Mouse (Mus musculus): ENCODE measurements around the gene Asb5.

Asb5 gene

DNA sequence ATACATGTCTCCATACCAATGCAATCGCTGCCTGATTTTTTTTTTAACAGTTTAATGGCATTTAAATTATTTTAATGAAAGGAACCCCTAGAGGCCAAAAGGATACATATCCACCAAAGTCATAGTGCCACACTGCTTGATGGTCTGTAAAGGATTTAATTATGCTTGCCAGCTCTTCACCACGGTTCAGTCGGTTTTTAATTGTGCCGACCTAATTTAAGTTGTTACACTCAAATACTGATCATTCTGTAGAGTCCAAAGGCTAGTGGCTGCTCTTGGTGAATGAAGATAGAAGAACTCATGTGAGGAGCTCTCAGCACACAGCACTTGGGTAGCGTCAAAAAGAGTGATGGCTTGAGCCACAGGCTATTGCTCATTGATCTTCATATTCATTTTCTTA, 5.8 kb downstream of the Asb5 start:
- no peak for ATAC-seq (ENCODE audit: insufficient number of reproducible peaks, low FRiP score, low TSS enrichment)

DNA sequence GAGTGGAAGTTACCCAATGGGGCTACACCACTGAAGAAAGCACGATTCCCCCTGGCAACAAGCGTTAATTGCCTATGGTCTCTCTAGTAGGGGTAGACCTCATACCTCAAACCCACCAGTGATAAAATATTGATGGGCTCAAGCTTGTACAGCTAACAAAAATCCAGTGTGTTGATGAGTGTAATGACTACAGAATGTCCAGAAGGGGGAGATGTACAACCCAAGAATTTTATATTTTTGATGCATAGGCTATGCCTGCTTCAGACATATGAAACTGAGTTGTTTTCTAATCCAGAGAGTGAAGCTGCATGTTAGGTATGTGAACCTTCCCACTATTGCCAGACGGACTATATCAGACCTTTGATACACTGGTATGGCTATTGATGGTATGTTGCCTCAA, 7.9 kb downstream of the Asb5 start:
- 0 out of 2 replicates have a peak, but pooled peaks have one; percentile 26 for ATAC-seq (ENCODE audit: insufficient number of reproducible peaks, low FRiP score, low TSS enrichment)

DNA sequence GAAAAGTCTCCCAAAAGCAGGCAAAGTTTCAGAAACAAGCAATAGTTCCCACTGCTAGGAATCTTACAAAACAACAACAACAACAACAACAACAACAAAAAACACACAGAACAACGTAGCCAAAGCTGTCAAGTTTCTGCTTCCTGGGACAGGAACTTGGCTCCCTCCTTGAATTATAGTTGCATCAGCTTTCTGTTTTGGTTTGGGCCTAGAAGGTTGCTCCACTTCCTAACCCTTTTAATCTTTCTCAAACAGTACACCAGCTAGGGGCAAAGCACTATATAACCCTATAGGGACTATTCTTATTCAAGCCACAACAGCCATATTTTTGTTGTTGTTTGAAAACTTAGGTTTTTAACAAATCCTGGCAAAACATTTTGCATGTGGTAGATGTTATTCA, 12.0 kb downstream of the Asb5 start:
- no peak for ATAC-seq (ENCODE audit: insufficient number of reproducible peaks, low FRiP score, low TSS enrichment)

- peak; percentile 79 for ATAC-seq (ENCODE audit: insufficient number of reproducible peaks, low FRiP score, low TSS enrichment)
Observed at GRCm38 (mm10) chr8:54548383-54548782, 19.0 kb downstream of the Asb5 start.

DNA sequence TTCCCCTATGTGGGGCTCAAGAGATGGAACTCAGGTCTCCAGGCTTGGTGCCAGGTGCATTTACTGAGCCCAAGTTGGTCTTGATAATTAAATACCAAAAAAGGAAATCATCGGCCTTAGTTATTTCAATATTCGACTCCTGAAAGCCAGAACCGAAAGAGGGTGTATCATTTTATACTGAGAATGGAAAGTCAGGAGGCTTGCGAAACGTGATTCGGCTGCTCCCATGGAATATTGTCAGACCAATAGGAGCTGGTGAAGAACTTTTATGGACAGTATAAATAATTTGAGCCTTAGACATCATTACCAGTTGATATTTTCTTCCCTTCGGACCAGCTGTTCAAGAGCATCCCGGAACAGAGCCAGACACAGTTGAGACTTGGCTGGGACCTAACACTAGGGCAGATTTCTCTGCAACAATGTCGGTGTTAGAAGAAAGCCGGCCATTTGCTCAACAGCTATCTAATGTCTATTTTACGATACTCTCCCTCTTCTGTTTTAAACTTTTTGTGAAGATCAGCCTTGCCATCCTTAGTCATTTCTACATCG, 20.7 kb downstream of the Asb5 start:
- ATAC-seq (ENCODE audit: insufficient number of reproducible peaks, low FRiP score, low TSS enrichment): no peak

DNA sequence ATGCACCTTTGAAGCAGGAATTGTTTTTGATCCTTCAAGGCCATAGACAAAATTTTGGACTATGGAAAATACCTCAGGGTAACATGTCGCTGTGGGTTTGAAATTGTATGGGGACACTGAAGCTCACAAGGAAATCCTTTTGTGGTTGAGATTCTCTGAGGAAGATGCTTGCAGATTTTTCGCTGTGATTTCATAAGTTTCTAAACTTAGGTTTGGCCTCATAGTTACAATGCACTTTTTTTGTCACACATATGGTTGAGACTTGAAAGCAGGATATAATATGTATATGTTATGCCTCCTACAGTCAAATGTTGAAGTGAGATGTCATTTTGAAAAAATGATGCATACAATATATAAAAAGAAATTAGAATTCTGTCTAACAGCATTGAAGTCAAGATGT, 25.5 kb downstream of the Asb5 start:
- no peak for ATAC-seq (ENCODE audit: insufficient number of reproducible peaks, low FRiP score, low TSS enrichment)

DNA sequence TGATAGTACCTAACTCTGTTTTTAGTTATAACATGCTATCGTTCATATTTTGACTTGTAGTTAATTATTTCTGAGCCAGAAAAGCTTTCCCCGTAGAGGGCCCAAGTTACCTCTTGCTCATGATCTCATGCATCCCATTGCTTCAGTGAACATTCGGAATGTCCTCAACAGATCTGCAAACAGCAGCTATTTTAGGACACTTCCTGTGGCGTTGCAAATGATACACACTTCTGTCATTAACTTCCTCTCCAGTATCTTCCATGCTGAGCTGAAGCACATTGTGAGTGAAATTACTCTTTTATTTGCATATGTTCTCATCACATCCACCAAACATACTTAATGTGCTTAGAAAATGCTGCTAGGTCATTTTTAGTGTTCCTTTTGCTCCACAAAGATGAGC, 32.8 kb downstream of the Asb5 start:
- ATAC-seq (ENCODE audit: insufficient number of reproducible peaks, low FRiP score, low TSS enrichment): peak; percentile 71

- no peak for ATAC-seq (ENCODE audit: insufficient number of reproducible peaks, low FRiP score, low TSS enrichment)
Observed at GRCm38 (mm10) chr8:54565181-54565580, 35.8 kb downstream of the Asb5 start.

DNA sequence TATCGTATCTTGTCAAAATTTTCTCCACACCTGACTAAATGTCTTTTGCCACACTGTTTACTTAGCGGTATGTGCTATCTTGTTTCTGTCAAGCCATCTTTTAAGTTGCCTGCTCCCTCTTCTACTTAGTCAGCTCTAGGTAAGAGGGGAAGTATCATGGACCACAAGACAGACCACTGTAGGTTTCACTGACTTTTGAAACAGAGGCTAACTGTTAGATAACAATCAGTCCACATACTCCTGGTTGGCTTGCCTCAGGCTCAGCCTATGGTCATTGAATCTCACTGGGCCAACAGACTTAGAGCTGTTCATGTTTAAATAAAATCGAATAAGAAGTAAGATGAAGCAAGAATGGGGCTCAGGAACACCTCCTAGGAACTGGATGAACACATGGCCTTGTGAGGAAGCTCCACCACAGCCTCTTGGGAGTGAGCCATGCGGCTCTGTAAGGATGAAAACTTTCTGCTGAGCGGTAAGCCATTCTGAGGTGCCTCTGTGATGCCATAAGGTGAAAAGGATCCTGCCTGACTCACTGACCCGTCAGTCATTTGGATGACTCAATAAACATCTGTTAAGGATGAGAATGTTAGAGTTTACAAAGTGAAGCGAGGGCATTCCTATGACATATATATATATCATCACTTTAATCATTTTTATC, 36.4 kb downstream of the Asb5 start:
- no peak for ATAC-seq (ENCODE audit: insufficient number of reproducible peaks, low FRiP score, low TSS enrichment)

GRCm38 (mm10) chr8:54567168-54567567, 37.8 kb downstream of the Asb5 start:
- ATAC-seq (ENCODE audit: insufficient number of reproducible peaks, low FRiP score, low TSS enrichment): no peak

- no peak for ATAC-seq (ENCODE audit: insufficient number of reproducible peaks, low FRiP score, low TSS enrichment)
Observed at GRCm38 (mm10) chr8:54570618-54571609, 41.5 kb downstream of the Asb5 start.

GRCm38 (mm10) chr8:54581436-54581835, 52.1 kb downstream of the Asb5 start:
- ATAC-seq (ENCODE audit: insufficient number of reproducible peaks, low FRiP score, low TSS enrichment): no peak

DNA sequence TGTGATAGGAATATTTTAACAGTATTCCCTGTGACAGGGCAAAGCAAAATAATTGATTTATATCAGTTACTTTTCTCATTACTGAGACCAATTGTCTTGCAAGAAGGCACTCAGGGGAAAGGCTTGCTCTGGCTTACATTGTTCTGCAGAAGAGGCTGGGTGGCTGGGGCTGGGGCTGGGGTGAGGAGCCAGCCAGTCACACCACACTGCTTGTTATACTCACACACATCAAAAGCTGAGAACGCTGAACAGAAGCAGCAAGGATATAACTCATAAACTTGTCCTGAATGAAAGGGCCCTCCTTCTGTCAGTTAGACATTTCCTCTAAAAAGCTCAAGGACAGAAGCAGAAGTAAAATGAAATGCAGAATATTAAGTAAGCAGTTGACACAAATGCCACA, 53.5 kb downstream of the Asb5 start:
- ATAC-seq (ENCODE audit: insufficient number of reproducible peaks, low FRiP score, low TSS enrichment): no peak

DNA sequence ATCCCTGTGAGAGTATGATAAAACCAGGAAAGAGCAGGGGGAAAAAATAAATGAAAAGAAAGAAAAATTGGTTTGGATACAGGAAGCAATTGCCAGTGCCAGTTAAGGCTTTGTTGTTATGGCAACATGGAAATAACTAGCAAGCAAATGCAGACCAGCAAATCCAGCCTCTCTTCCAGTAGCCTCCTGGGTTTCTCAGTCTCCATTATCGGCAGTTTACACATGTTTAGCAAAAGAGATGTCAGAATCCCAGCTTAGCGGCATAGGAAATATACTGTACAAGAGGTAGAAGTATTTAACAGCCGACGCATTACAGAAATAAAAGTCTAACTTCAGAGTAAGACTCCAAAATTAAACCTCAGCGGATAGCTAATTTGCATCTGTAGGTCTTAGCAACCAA, 65.3 kb downstream of the Asb5 start:
- no peak for ATAC-seq (ENCODE audit: insufficient number of reproducible peaks, low FRiP score, low TSS enrichment)

- no peak for ATAC-seq (ENCODE audit: insufficient number of reproducible peaks, low FRiP score, low TSS enrichment)
Observed at GRCm38 (mm10) chr8:54596051-54596450, 66.7 kb downstream of the Asb5 start.

DNA sequence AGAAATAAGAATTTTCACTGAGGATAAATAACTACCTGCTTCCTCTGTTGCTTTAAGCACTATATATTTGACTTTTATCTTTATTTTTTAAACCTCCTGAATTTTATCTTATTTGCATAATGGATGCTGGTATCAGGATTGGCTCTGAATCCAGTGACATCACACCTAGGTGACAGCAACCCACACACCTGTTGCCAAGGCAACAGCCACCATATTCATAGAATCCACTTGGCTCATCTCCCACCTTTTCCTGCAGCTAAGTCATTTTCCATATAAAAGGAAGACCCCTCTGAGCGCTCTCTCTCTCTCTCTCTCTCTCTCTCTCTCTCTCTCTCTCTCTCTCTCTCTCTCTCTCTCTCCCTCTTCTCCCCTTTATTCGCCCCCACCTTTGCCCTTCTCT, 67.6 kb downstream of the Asb5 start:
- ATAC-seq (ENCODE audit: insufficient number of reproducible peaks, low FRiP score, low TSS enrichment): no peak

DNA sequence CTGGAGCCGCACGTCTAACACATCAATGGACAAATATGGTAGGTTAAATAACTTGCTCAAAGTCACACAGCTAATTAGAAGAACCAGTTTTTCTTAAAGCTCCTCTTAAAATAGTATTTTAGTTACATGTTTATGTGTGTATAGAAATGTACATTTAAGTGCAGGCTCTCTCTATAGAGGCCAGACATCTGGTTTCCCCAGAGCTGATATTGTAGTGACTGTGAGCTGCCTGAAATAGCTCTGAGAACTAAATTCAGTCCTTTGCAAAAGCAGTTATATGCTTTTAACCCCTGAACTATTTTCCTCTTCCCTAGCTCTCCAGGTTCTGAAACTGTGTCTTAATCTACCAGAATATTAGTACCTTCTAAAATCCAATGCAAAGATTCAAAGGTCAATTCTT, 68.0 kb downstream of the Asb5 start:
- ATAC-seq (ENCODE audit: insufficient number of reproducible peaks, low FRiP score, low TSS enrichment): no peak

GRCm38 (mm10) chr8:54600671-54601251, 71.4 kb downstream of the Asb5 start, which contains the start of gene Spata4:
Gene Spata4 (plus strand): TSS chr8:54600781.
- peak; percentile 68 for ATAC-seq (ENCODE audit: insufficient number of reproducible peaks, low FRiP score, low TSS enrichment)

GRCm38 (mm10) chr8:54603440-54603839, 74.1 kb downstream of the Asb5 start:
- ATAC-seq (ENCODE audit: insufficient number of reproducible peaks, low FRiP score, low TSS enrichment): no peak

DNA sequence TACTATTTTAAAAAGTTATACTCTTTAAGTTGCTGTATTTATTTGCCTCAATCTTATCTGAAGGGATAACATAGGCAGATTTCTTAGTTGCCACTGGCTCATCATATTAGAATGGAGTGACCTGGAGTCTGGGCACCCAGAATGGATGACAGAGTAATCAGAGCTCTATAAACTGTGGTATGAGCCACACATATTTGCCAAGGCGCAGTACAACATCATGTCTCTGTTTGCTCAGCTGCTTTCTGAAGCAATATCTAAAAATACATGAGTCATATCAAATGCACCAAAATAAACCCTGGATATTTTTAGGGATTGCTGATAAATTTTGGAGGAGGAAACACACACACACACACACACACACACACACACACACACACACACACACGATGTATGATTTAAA, 80.0 kb downstream of the Asb5 start:
- ATAC-seq (ENCODE audit: insufficient number of reproducible peaks, low FRiP score, low TSS enrichment): no peak

DNA sequence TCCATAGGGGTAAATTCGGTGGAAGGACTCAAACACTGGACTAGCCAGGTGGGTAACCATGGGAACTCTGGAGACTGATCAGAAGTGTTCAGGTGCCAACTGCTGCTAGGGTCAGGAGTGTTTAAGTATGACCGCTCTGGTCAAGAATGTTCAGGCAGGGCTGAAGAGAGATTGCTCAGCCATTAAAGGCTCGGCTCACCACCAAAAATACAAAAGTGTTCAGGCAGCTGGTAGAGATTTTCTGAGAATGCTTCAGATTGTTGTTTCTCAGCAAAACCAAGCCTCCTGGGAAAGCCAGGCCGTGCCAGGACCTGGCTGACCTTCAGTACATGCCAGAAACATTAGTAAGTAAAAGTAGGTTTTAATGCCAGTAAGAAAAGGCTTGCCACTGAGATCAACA, 80.9 kb downstream of the Asb5 start:
- ATAC-seq (ENCODE audit: insufficient number of reproducible peaks, low FRiP score, low TSS enrichment): no peak
